Mouse (Mus musculus): ENCODE measurements around the gene Gm21987. TPM values are rescaled to one million over a fixed set of nuclear protein-coding genes. Genes with fewer than 3 reads are reported as not detected.
A peak's percentile ranks its signal among the peaks of the same experiment; 100 is the strongest.
"Not testable (repeated sequence)": the region's sequence is repeated elsewhere in the genome, so short reads cannot be mapped to it uniquely, and the experiment has no call there.

Gene Gm21987
- total and polyA plus RNA-seq, 2 experiments from 2014 or later, result not detected

DNA sequence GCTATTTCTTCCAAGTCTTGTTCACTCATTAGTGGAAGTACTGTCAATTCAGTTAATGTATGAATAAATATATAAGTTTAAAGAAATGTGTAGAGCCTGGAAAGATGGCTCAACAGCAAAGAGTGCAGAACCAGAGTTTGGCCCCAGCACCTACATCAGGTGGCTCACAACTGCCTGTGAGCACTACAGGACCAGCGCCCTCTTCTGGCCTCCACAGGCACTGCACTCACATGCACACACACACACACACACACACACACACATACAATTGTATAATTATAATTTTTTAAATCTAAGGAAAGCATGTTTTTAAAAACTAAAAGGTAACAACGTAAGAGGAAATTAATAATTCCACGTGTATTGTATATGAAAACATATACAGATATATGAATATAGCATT lies 17.5 kb upstream of the Gm21987 start:
- H3K4me3 ChIP-seq (ENCODE audit: low read depth, low read length), result no peak overlapping the region
- H3K9me3 ChIP-seq (ENCODE audit: low read length), result no peaks in the 10 kb centered on the region
- no peaks in the 10 kb centered on the region for H3K27me3 ChIP-seq (ENCODE audit: insufficient read depth, low read length)
- WGBS, result 87% methylated on average over 3 of the region's 3 CpGs
- ATAC-seq, result no peak
- no peaks in the 10 kb centered on the region for H3K36me3 ChIP-seq (ENCODE audit: insufficient read depth)
- H3K27ac ChIP-seq (ENCODE audit: low read depth, low read length), result no peak overlapping the region
- TF ChIP-seq CTCF (IDR thresholded peaks at IDR 0.05; ENCODE audit: low read depth), result 0 out of 2 replicates have a peak, but pooled peaks have one; percentile 15
- DNase-seq, result no peak
- no peak overlapping the region for H3K4me2 ChIP-seq (ENCODE audit: low read depth)
- H3K4me1 ChIP-seq (ENCODE audit: insufficient read depth), result no peaks in the 10 kb centered on the region
- H3K9ac ChIP-seq, result no peak overlapping the region

- H3K27ac ChIP-seq (ENCODE audit: low read depth, low read length), result no peak overlapping the region
- no peak overlapping the region for H3K4me3 ChIP-seq (ENCODE audit: low read depth, low read length)
- WGBS, result 44% methylated on average over 6 of the region's 6 CpGs
- ATAC-seq (no peak), DNase-seq (no peak)
- no peaks in the 10 kb centered on the region for H3K9me3 ChIP-seq (ENCODE audit: low read length)
- no peaks in the 10 kb centered on the region for H3K36me3 ChIP-seq (ENCODE audit: insufficient read depth)
- no peak for TF ChIP-seq CTCF (IDR thresholded peaks at IDR 0.05; ENCODE audit: low read depth)
- no peak overlapping the region for H3K9ac ChIP-seq
- no peak overlapping the region for H3K4me2 ChIP-seq (ENCODE audit: low read depth)
- H3K27me3 ChIP-seq (ENCODE audit: insufficient read depth, low read length), result no peaks in the 10 kb centered on the region
- no peaks in the 10 kb centered on the region for H3K4me1 ChIP-seq (ENCODE audit: insufficient read depth)
These were observed 12.4 kb upstream of the Gm21987 start for GRCm38 (mm10) chr16:38334431-38334830.

DNA sequence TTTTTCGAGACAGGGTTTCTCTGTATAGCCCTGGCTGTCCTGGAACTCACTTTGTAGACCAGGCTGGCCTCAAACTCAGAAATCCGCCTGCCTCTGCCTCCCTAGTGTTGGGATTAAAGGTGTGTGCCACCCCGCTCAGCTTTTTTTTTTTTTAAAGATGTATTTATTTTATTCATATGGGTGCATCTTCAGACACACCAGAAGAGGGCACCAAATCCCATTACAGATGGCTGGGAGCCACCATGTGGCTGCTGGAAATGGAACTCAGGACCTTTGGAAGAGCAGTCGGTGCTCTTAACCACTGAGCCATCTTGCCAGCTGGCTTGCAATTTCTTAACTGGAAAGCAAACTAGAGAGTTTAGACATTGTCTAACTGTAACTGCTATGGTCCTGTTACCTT lies 8.8 kb upstream of the Gm21987 start:
- H3K9ac ChIP-seq; H3K4me2 ChIP-seq (ENCODE audit: low read depth); H3K4me3 ChIP-seq (ENCODE audit: low read depth, low read length); H3K9me3 ChIP-seq (ENCODE audit: low read length); H3K27ac ChIP-seq (ENCODE audit: low read depth, low read length); H3K36me3 ChIP-seq (ENCODE audit: insufficient read depth); H3K27me3 ChIP-seq (ENCODE audit: insufficient read depth, low read length); DNase-seq; ATAC-seq; H3K4me1 ChIP-seq (ENCODE audit: insufficient read depth): not testable (repeated sequence)
- 91% methylated on average over 4 of the region's 4 CpGs for WGBS

DNA sequence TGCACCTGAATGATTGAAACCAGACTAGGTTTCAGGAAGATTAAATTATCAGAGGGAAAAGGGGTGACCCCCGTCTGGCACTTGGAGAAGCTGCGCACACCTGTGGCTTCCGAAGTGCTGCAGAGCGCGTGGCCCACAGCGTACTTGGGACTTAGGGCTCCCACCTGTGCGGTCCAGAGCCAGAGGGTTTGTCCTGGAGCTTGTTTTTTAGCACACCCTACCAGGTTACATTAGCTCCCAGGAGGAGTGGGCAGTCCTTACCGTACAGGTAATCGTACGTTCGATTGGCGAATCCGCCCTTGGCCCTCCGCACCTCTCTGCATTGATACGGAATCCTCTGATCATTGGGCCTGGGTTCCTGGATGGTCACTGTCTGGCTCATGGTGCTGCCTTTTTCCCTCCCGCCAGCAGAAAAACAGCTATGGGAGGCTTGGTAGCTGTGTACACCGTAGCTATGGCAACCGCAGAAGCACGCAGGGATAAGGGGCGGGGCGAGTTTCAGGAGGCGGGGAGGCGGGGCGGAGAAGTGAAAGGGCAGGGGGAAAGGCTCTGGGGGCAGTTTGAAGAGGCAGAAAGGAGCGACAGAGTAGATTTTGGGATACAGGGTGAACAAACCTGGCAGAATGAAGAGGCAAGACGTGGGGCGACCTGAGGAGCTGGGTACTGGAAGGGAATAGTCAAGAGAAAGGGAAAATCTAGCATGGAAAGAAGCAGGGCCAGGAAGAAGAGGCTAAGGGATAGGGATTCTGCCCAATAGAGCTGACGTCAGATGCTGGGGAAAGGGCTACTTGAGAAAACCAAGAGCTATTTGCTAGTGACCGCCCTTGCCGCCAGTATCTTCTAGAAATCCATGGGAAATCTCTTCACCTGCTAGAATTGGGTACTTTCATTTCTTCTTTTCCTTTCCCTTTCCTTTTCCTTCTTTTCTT lies 5.2 kb upstream of the Gm21987 start, which contains the start of gene Maats1:
TSS of gene Maats1 (minus strand) at position 748 of the 929 bp plus-strand sequence.
- DNase-seq (peak; percentile 83), ATAC-seq (peak; percentile 95)
- no peak for TF ChIP-seq CTCF (IDR thresholded peaks at IDR 0.05; ENCODE audit: low read depth)
- Histone ChIP-seq H3K9me3 (ENCODE audit: low read length) (no peaks in the 10 kb centered on the region), H3K4me2 (ENCODE audit: low read depth) (peak within 1 kb of the TSS; percentile 54), H3K27ac (ENCODE audit: low read depth, low read length) (no peak within 1 kb of the TSS), H3K9ac (peak within 1 kb of the TSS; percentile 47), H3K4me1 (ENCODE audit: insufficient read depth) (0 out of 2 replicates have a peak, but pooled peaks cover 3% of the 10 kb centered on the region), H3K27me3 (ENCODE audit: insufficient read depth, low read length) (no peaks in the 10 kb centered on the region), H3K36me3 (ENCODE audit: insufficient read depth) (no peaks in the 10 kb centered on the region), H3K4me3 (ENCODE audit: low read depth, low read length) (peak within 1 kb of the TSS; percentile 40)
- 8% methylated on average over 30 of the region's 30 CpGs for WGBS

- 84% methylated on average over 3 of the region's 3 CpGs for WGBS
- ATAC-seq, result no peak
These were observed 1.7 kb upstream of the Gm21987 start for GRCm38 (mm10) chr16:38344941-38345725.

DNA sequence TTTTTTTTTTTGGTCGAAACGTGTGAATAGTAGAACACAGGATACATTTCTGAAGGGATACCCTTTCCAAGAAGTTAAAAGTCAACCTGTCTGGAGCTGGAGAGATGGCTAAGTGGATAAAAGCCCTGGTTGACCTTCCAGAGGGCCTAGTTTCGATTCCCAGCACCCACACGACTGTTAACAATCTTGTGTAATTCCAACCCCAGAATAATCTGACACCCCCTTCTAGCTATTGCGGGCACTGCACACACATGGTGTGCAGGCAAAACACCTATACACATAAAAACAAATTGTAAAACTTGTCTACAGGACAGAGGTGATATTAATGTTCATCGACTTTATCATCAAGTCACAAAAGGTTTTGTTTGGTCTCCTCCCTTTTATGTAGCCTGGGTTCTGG lies 748 bp downstream of the Gm21987 start:
- H3K27me3 ChIP-seq (ENCODE audit: insufficient read depth, low read length), result no peaks in the 10 kb centered on the region
- no peak for TF ChIP-seq CTCF (IDR thresholded peaks at IDR 0.05; ENCODE audit: low read depth)
- ATAC-seq (no peak), DNase-seq (no peak)
- H3K27ac ChIP-seq (ENCODE audit: low read depth, low read length), result no peak overlapping the region
- H3K4me3 ChIP-seq (ENCODE audit: low read depth, low read length), result peak overlapping the region; percentile 85
- H3K36me3 ChIP-seq (ENCODE audit: insufficient read depth), result peaks cover 13% of the 10 kb centered on the region
- 72% methylated on average over 6 of the region's 6 CpGs for WGBS
- peak overlapping the region; percentile 83 for H3K4me2 ChIP-seq (ENCODE audit: low read depth)
- H3K9ac ChIP-seq, result peak overlapping the region; percentile 81; the same call in 1 of the 2 replicates
- H3K9me3 ChIP-seq (ENCODE audit: low read length), result no peaks in the 10 kb centered on the region
- 0 out of 2 replicates have a peak, but pooled peaks cover 8% of the 10 kb centered on the region for H3K4me1 ChIP-seq (ENCODE audit: insufficient read depth)

More at GRCm38 (mm10) chr16:38344941-38345725, 1.7 kb upstream of the Gm21987 start:
- peak; percentile 64 for TF ChIP-seq CTCF (IDR thresholded peaks at IDR 0.05; ENCODE audit: low read depth)
- Histone ChIP-seq H3K9me3 (ENCODE audit: low read length) (no peaks in the 10 kb centered on the region), H3K9ac (no peak overlapping the region), H3K36me3 (ENCODE audit: insufficient read depth) (peaks cover under 1% of the 10 kb centered on the region; the same call in 1 of the 2 replicates), H3K4me1 (ENCODE audit: insufficient read depth) (0 out of 2 replicates have a peak, but pooled peaks cover 8% of the 10 kb centered on the region), H3K27ac (ENCODE audit: low read depth, low read length) (no peak overlapping the region), H3K4me3 (ENCODE audit: low read depth, low read length) (no peak overlapping the region), H3K27me3 (ENCODE audit: insufficient read depth, low read length) (no peaks in the 10 kb centered on the region), H3K4me2 (ENCODE audit: low read depth) (no peak overlapping the region)
- peak; percentile 66 for DNase-seq

Data from forebrain, postnatal 0 days (tissue).